Mouse (Mus musculus) bone marrow, adult 2 months (tissue): Measurements from ENCODE around the gene Adgrg1.

Source experiments
- CTCF ChIP-seq: fragments of 200-500 bp; IDR thresholded peaks from 2 replicates; pipeline ENCODE4 v1.5.1; 2011; ENCODE audit warnings: low read length, control low read depth; ENCODE audit not compliant: control insufficient read depth, insufficient read depth
- POLR2A ChIP-seq: fragments of 200-500 bp; IDR thresholded peaks from 2 replicates; pipeline ENCODE4 v1.6.1; 2011; ENCODE audit warnings: low read depth, mild to moderate bottlenecking, control low read depth, low read length, borderline replicate concordance; ENCODE audit not compliant: control insufficient read depth

- TF ChIP-seq POLR2A (no peak), CTCF (no peak)
These were observed 23.3 kb downstream of the Adgrg1 start for GRCm38 (mm10) chr8:94997857-94998243.
